Mouse (Mus musculus) neural tube, embryonic 13.5 days (tissue): ENCODE data around the gene Cdkl1. TPM values are rescaled to one million over a fixed set of nuclear protein-coding genes. Genes with fewer than 3 reads are reported as not detected.
A peak's percentile ranks its signal among the peaks of the same experiment; 100 is the strongest.

Experiments used
- ATAC-seq: fragments of 200-750 bp; cut with Nextera tagmentation; 2 replicates; pipeline ENCODE4 v1.8.0; 2017; ENCODE audit warnings: low read depth, mild to moderate bottlenecking, moderate TSS enrichment, moderate library complexity
- H3K27ac ChIP-seq: fragments of 300-500 bp; sonication (generic); replicated peaks from 2 replicates; pipeline ENCODE4 v1.5.1; 2015; ENCODE audit warnings: moderate library complexity, mild to moderate bottlenecking, inconsistent platforms
- H3K27me3 ChIP-seq: fragments of 300-500 bp; sonication (generic); 2 replicates; pipeline ENCODE4 v1.6.1; 2015; ENCODE audit warnings: mild to moderate bottlenecking, inconsistent platforms
- H3K36me3 ChIP-seq: fragments of 300-500 bp; sonication (generic); 2 replicates; pipeline ENCODE4 v1.6.1; 2015; ENCODE audit warnings: mild to moderate bottlenecking, inconsistent platforms
- H3K4me1 ChIP-seq: fragments of 300-500 bp; sonication (generic); replicated peaks from 2 replicates; pipeline ENCODE4 v1.6.1; 2015; ENCODE audit warnings: inconsistent platforms
- H3K4me2 ChIP-seq: fragments of 300-500 bp; sonication (generic); 2 replicates; pipeline ENCODE4 v1.6.1; 2015; ENCODE audit warnings: inconsistent platforms, mild to moderate bottlenecking, moderate library complexity
- H3K4me3 ChIP-seq: fragments of 300-500 bp; sonication (generic); 2 replicates; pipeline ENCODE4 v1.5.1; 2015; ENCODE audit warnings: mild to moderate bottlenecking, inconsistent platforms
- H3K9ac ChIP-seq: fragments of 300-500 bp; sonication (generic); 2 replicates; pipeline ENCODE4 v1.6.1; 2015; ENCODE audit warnings: moderate library complexity, mild to moderate bottlenecking, inconsistent platforms
- H3K9me3 ChIP-seq: fragments of 300-500 bp; sonication (generic); 2 replicates; pipeline ENCODE4 v1.6.1; 2016; ENCODE audit warnings: inconsistent platforms
- WGBS: fragments of 180-500 bp; shearing (Covaris S2); methylation state at CpG from one replicate; pipeline ENCODE4 v1.1.7; 2015; 5-methylcytosine and 5-hydroxymethylcytosine counted together
- polyA plus RNA-seq: library from polyadenylated mRNA; unstranded; fragments of >200 nt; fragmentation: Nextera tagmentation; extraction: Ambion mirVana; gene quantifications from 2 replicates; pipeline ENCODE4 v1.2.1, GENCODE M21; 2015

Gene Cdkl1
- polyA plus RNA-seq, 1 experiment from 2014 or later: 2.6 TPM

DNA sequence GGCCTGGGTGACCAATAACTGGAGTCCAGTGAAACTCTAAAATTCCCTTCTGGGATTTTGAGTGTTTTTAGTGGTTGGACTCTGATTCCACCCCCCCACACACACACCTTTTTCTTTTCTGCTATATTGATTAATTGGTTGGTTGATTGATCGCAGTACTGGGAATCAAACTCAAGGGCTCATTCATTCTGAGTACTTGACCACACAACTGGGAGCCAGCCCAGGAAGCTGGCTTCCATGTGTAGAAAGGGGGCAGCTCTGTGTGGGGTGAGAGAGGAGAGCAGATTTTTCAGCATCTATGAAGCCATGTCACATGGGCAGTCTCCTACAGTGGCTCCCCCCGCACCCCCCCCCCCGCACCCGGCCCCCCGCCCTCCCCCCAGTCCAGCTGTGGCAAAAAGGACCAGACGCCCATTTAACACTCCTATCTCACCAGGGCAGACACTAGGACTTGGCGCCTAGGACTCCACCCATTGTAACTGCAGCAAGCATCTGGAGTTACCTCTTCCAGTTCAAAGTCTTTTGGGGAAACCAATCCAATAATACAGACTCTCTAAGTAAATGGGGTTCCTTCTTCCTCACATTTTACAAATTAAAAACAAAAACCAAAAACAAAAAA is 31.7 kb downstream of the Cdkl1 start:
- Histone ChIP-seq H3K36me3 (no peaks in the 10 kb centered on the region), H3K9ac (no peak overlapping the region), H3K4me2 (peak overlapping the region; percentile 57), H3K4me1 (peaks cover 18% of the 10 kb centered on the region), H3K9me3 (no peaks in the 10 kb centered on the region), H3K4me3 (no peak overlapping the region), H3K27me3 (no peaks in the 10 kb centered on the region), H3K27ac (peak overlapping the region; percentile 28; the same call in 1 of the 2 replicates)
- no peak for ATAC-seq
- WGBS: 59% methylated on average over 7 of the region's 7 CpGs

DNA sequence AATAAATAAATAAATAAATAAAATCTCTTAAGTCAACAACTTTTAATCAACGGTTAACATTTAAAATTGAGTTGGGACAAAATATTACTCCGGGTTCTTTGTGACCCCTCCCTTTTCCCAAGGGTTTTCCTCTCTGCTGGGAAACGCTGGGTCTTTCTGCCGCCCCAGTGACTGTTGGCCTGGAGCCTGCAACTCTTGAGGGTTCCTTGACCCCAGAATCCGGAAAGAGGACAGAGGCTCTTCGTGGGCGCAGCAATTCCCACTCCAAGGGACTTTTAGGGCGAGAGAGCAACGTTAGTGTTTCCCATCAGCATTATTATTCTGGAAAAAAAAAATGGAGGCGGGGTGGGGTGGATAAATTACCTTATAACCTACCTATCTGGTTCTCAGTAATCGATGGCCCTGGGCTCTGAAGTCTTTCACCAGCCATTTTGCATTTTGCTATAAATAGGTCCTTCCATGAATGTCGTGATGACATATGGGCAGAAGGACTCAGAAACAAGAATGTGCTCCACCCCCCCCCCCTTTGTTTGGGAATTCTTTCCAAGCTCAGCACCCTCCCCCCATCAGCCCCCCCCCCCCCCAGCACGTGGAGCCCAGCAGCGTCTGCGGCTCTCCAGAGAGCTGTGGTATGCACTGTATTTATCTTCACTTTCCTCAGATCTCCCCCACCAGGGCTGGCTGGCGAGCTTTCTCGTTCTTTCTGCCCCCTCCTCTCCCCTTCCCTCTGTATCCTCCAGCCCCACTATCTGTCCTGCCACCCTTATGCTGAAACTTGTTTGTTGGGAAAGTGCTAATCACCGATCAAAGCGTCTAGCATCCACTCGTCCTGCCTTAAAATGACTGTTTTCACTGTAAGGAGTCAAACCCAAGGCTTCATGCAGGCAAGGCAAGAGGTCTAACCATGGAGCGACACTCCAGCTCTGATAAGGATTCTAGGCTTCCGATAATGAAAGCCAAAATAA is 32.6 kb downstream of the Cdkl1 start:
- H3K9ac ChIP-seq: peak overlapping the region; percentile 50
- peak overlapping the region; percentile 18 for H3K4me3 ChIP-seq
- no peaks in the 10 kb centered on the region for H3K27me3 ChIP-seq
- peak; percentile 54; the same call in 1 of the 2 replicates for ATAC-seq
- H3K27ac ChIP-seq: peak overlapping the region; percentile 52; the same call in 1 of the 2 replicates
- H3K4me2 ChIP-seq: peak overlapping the region; percentile 57
- H3K36me3 ChIP-seq: no peaks in the 10 kb centered on the region
- H3K9me3 ChIP-seq: no peaks in the 10 kb centered on the region
- 15% methylated on average over 20 of the region's 22 CpGs for WGBS
- peaks cover 21% of the 10 kb centered on the region for H3K4me1 ChIP-seq

- Histone ChIP-seq H3K27me3 (no peaks in the 10 kb centered on the region), H3K4me3 (peak overlapping the region; percentile 18; the same call in 1 of the 2 replicates), H3K36me3 (no peaks in the 10 kb centered on the region), H3K9me3 (no peaks in the 10 kb centered on the region), H3K27ac (peak overlapping the region; percentile 54; the same call in 1 of the 2 replicates), H3K4me2 (peak overlapping the region; percentile 57), H3K4me1 (peaks cover 23% of the 10 kb centered on the region), H3K9ac (peak overlapping the region; percentile 47; the same call in 1 of the 2 replicates)
- peak; percentile 89 for ATAC-seq
- 17% methylated on average over 22 of the region's 22 CpGs for WGBS
Observed at GRCm38 (mm10) chr12:69757418-69758141, 33.5 kb downstream of the Cdkl1 start.

DNA sequence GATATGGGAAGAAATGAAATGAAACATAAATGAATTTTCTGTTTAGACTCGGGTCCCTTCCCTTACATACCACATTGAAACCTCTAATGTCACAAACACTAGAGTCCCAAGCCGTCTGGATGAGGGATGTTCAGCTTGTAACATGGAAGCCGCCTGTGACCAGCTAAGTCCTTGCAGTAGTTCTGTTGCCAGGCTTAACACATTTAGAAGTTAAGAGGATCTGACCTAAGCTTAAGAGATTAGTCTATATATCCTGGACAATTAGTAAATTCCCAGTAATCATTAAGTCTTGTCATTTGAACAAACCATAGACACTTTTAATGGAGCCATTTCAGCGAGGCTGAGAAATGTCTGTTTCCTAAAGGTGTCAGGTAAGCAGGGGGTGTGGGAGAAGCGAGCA is 35.1 kb downstream of the Cdkl1 start:
- H3K4me2 ChIP-seq: no peak overlapping the region
- H3K4me3 ChIP-seq: no peak overlapping the region
- no peak overlapping the region for H3K9ac ChIP-seq
- ATAC-seq: no peak
- 87% methylated on average over 5 of the region's 5 CpGs for WGBS
- no peaks in the 10 kb centered on the region for H3K36me3 ChIP-seq
- no peak overlapping the region for H3K27ac ChIP-seq
- H3K9me3 ChIP-seq: no peaks in the 10 kb centered on the region
- no peaks in the 10 kb centered on the region for H3K27me3 ChIP-seq
- H3K4me1 ChIP-seq: peaks cover 26% of the 10 kb centered on the region

DNA sequence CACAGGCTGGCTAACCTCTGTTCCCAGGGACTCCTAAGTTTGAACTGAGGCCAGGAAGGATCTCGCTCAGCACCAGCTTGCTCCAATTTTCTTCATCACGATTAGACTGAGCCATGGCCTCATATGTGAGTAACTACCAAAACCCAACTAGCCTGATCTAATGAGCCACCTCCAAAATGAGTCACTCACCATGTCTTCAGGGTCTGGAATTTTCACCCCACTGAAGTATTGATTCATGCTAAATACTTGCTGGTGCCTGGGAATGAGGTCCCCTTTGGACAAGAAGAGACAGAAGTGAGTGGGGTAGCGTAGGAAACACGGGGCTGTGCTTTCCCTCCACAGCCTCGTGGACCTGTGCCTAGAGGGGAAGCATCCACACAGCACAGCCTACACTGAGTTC is 37.1 kb downstream of the Cdkl1 start:
- no peak for ATAC-seq
- H3K36me3 ChIP-seq: no peaks in the 10 kb centered on the region
- H3K4me1 ChIP-seq: peaks cover 22% of the 10 kb centered on the region
- H3K27me3 ChIP-seq: no peaks in the 10 kb centered on the region
- no peak overlapping the region for H3K9ac ChIP-seq
- no peak overlapping the region for H3K27ac ChIP-seq
- WGBS: 85% methylated on average over 5 of the region's 5 CpGs
- no peak overlapping the region for H3K4me2 ChIP-seq
- no peak overlapping the region for H3K4me3 ChIP-seq
- no peaks in the 10 kb centered on the region for H3K9me3 ChIP-seq

DNA sequence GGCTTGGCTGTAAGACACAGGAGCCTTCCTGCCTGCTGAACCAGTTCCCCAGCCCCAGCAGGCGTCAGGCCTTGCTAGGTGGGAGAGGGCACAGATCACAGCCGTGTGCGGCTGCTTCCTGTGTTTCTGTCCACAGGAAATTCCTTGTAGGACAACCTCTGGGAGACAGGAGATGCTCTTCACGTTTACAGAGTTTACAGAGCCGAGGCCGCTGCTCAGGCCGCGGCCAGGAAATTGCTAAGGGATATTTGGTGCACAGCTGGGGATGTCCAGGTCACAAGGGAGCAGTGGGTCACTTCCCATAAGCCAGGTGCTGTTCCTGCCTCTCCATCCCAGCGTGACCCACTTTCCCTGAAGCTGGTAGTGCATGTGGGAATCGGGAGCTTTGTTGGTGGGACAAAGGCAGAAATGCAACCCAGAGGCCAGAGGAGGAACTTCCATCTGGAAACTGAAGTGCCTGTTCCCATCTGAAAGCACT is 39.2 kb downstream of the Cdkl1 start:
- no peak for ATAC-seq
- no peak overlapping the region for H3K9ac ChIP-seq
- H3K27ac ChIP-seq: no peak overlapping the region
- H3K4me3 ChIP-seq: no peak overlapping the region
- 35% methylated on average over 10 of the region's 10 CpGs for WGBS
- no peaks in the 10 kb centered on the region for H3K27me3 ChIP-seq
- no peak overlapping the region for H3K4me2 ChIP-seq
- H3K4me1 ChIP-seq: peaks cover 9% of the 10 kb centered on the region; the same call in 1 of the 2 replicates
- H3K9me3 ChIP-seq: no peaks in the 10 kb centered on the region
- H3K36me3 ChIP-seq: no peaks in the 10 kb centered on the region

- Histone ChIP-seq H3K4me1 (no peaks in the 10 kb centered on the region), H3K27ac (no peak overlapping the region), H3K27me3 (no peaks in the 10 kb centered on the region), H3K4me2 (no peak overlapping the region), H3K36me3 (0 out of 2 replicates have a peak, but pooled peaks cover 5% of the 10 kb centered on the region), H3K4me3 (no peak overlapping the region), H3K9me3 (no peaks in the 10 kb centered on the region), H3K9ac (no peak overlapping the region)
- ATAC-seq: no peak
- WGBS: 89% methylated on average over 5 of the region's 5 CpGs
Observed at GRCm38 (mm10) chr12:69744138-69744537, 46.9 kb downstream of the Cdkl1 start.

DNA sequence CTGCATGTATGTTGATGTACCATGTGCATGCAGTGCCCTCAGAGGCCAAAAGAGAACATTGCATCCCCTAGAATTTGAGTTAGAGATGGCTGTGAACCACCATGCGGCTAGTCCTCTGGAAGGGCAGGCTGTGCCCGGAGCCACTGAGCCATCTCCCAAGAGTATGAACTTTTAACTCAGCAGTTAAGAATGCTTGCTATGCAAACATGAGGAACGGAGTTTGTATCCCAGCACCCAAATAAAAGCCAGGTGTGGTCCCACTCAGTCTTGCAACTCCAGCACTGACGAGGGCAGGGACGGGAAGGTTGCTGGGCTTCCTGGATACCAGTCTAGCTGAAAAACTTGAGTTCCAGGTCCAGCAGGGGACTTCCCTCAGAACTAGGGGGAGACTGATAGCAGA is 49.1 kb downstream of the Cdkl1 start:
- H3K4me2 ChIP-seq: no peak overlapping the region
- ATAC-seq: no peak

GRCm38 (mm10) chr12:69733923-69734322 is 57.1 kb downstream of the Cdkl1 start:
- WGBS: 87% methylated on average over 3 of the region's 3 CpGs
- Histone ChIP-seq H3K4me2 (no peak overlapping the region), H3K9ac (no peak overlapping the region), H3K27ac (no peak overlapping the region), H3K36me3 (no peaks in the 10 kb centered on the region), H3K9me3 (no peaks in the 10 kb centered on the region), H3K27me3 (no peaks in the 10 kb centered on the region), H3K4me3 (no peak overlapping the region), H3K4me1 (no peaks in the 10 kb centered on the region)
- no peak for ATAC-seq

More for the DNA sequence above, 49.1 kb downstream of the Cdkl1 start:
- no peaks in the 10 kb centered on the region for H3K9me3 ChIP-seq
- no peak overlapping the region for H3K9ac ChIP-seq
- H3K36me3 ChIP-seq: 0 out of 2 replicates have a peak, but pooled peaks cover 5% of the 10 kb centered on the region
- no peak overlapping the region for H3K27ac ChIP-seq
- H3K4me1 ChIP-seq: no peaks in the 10 kb centered on the region
- 92% methylated on average over 5 of the region's 5 CpGs for WGBS
- no peak overlapping the region for H3K4me3 ChIP-seq
- no peaks in the 10 kb centered on the region for H3K27me3 ChIP-seq

DNA sequence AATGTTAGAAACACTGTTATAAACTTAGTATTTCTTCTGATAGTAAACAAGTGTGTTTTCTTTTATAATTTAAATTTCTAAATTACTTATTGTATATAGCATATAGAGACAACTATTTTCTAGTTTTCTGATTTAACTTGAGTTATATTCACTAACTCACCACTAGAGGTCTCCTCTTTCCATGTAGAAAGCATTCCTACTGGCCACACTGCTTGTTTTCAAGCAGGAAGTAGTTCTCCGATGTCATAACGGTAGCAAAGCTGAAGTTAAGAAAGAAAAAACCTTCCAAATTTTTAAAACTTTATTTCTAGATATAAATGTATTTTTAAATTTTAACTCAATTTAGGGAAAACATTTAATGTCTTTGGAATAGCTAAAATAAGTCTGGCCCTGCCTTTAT is 57.5 kb downstream of the Cdkl1 start:
- no peaks in the 10 kb centered on the region for H3K4me1 ChIP-seq
- WGBS: 10% methylated on average over 2 of the region's 2 CpGs
- no peak overlapping the region for H3K27ac ChIP-seq
- no peak overlapping the region for H3K4me3 ChIP-seq
- H3K36me3 ChIP-seq: no peaks in the 10 kb centered on the region
- H3K27me3 ChIP-seq: no peaks in the 10 kb centered on the region
- H3K4me2 ChIP-seq: no peak overlapping the region
- H3K9ac ChIP-seq: no peak overlapping the region
- ATAC-seq: no peak
- no peaks in the 10 kb centered on the region for H3K9me3 ChIP-seq

- no peak for ATAC-seq
- H3K4me2 ChIP-seq: no peak overlapping the region
- H3K9me3 ChIP-seq: no peaks in the 10 kb centered on the region
- no peaks in the 10 kb centered on the region for H3K4me1 ChIP-seq
- no peak overlapping the region for H3K27ac ChIP-seq
- H3K36me3 ChIP-seq: no peaks in the 10 kb centered on the region
- no peak overlapping the region for H3K4me3 ChIP-seq
- WGBS: 43% methylated on average over 5 of the region's 5 CpGs
- no peaks in the 10 kb centered on the region for H3K27me3 ChIP-seq
- H3K9ac ChIP-seq: no peak overlapping the region
Observed at GRCm38 (mm10) chr12:69732221-69732620, 58.8 kb downstream of the Cdkl1 start.
